Mouse (Mus musculus) gastrocnemius, postnatal 25 days (tissue): Measurements from ENCODE around the gene Becn1. TPM values are rescaled to one million over a fixed set of nuclear protein-coding genes. Genes with fewer than 3 reads are reported as not detected.

Experiments used
- DNase-seq: peaks from one replicate; pipeline ENCODE4 v3.0.0; 2022
- total RNA-seq, 2 experiments: library from RNA; stranded (reverse); gene quantifications; 1 replicate in 1 of 2; 2 replicates in 1 of 2; pipeline ENCODE4 v1.2.3; 2021

The Becn1 gene
- total RNA-seq, 2 experiments from 2014 or later: 78.2 to 79.6 TPM

DNA sequence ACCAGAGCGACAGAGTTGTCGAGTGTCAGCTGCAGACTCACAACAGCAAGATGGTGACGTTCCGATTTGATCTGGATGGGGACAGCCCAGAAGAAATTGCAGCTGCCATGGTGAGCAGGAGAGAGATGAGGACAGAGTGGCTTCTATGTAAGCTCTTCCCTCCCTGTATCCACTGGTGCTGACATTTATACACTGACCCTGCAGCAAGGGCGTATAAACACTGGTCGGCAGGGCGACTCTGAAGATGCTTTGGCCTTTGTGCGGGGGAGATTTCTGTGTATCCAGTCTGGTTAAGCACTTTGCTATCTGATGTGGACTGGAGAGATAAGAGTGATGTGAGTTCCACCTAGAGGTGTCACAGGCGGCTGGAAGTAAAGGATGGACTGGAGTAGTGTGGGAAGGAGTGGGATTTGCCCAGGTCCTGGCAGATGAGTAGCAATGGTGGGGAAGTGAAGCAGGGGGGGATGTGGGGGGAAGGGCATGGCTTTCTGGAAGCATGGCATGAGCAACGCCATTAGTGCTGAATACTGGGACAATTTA, 32.4 kb downstream of the Becn1 start:
- no peak for DNase-seq

DNA sequence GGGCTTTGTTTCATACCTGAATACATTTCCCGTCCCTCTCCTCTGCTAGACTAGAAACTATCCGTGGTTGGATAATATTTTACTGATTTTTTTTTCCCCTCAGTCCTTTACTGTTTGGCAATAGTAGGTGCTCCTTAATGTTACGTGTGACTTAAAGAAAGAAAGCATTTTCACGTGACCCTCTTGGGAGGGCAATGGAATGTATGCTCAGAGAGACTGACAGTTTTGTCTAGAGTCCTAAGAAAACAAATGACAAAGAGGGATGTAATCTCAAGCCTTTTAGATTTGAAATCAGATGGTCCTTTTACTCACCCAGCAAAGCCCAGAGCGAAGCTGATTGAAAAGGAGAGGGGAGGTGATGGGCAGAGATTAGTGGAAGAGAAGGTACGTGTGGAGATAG, 36.2 kb downstream of the Becn1 start:
- no peak for DNase-seq

DNA sequence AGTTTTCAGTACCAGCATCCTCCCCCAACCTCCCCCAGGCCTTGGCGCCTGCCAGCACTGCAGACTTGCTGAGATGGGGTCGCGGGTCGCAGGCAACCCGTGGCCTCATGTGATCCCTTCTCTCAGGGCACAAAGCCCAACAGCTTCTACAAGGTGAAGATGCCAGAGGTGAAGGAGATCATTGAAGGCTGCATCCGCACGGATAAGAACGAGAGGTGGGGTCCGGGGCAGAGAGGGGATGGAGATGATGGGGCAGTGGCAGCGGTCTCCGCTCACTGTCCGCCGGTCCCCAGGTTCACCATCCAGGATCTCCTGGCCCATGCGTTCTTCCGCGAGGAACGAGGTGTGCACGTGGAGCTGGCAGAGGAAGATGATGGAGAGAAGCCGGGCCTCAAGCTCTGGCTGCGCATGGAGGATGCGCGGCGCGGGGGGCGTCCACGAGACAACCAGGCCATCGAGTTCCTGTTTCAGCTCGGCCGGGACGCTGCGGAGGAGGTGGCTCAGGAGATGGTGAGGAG, 37.1 kb downstream of the Becn1 start:
- no peak for DNase-seq

DNA sequence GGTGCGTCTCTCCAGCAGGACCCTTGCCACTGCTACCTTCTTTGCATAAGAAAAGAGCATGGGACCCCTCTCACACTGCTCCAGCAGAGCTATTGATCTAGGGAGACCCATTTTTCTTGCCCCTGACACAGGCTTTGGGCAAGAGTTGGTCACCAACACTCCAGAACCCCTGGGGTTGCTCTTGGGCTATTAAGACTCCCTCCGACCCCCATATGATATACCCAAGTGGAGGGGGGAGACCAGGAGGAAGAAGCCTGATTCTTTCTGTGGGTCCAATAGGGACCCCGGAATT, 38.2 kb downstream of the Becn1 start:
- DNase-seq: no peak

DNA sequence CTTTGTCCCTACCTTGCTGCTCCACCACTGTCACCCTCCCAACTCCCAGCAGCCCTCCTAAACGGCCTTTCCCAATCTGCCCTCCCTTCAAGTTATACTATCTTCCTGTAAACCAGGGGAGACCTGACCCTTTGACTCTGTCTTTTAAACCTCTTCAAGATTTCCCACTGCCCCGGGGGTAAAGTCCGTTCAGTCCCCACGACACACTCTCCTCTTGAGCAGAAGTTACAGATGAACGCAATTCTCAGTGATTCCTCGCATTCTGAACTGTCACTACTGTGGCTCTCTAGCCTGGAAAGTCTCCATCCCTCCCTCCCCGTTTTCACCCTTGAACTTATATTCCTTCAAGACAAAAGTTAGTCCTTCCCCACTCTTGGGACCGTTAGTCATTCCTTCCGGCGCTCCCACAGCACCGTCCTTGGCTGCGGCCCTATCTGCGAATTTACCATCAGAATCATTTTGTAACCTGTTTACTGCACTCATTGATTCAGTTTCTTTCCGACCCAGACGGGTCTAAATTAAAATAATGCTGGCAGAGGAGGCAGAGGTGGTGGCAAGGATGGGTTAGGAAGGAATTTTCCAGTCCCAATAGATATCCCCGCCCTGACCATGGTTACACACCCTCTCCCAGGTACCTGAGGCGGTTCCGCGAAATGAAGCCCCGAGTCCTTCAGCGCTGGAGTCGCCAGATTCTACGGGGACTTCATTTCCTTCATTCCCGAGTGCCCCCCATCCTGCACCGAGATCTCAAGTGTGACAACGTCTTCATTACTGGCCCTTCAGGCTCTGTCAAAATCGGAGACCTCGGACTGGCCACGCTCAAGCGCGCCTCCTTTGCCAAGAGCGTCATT, 38.7 kb downstream of the Becn1 start:
- no peak for DNase-seq

DNA sequence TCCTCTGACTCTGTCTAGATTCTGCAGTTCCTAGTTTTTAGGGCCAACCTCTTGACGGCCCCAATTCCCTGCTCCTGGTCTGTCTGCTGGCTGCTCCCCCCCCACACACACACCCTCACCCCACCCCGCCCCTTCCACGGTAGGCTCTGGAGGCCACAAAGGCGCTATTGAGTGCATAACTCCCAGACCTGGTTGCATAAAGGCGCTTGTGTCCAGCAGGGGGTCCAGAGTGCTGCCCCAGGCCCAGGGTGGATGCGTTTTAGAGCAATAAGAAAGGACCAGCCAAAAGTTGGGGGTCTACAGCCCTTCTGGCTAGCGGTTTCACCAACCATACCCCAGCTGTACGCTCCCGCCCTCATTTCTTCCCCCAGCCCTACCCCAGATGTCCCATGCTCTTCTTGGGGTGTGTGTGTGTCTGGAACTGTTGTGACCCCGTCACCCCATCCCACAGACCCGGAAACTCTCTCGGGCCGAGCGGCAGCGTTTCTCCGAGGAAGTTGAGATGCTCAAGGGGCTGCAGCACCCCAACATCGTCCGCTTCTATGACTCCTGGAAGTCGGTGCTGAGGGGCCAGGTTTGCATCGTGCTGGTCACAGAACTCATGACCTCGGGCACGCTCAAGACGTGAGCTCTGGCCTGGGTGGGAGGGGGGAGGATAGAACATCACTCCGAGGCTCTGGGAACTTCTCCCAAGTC, 39.7 kb downstream of the Becn1 start:
- no peak for DNase-seq

DNA sequence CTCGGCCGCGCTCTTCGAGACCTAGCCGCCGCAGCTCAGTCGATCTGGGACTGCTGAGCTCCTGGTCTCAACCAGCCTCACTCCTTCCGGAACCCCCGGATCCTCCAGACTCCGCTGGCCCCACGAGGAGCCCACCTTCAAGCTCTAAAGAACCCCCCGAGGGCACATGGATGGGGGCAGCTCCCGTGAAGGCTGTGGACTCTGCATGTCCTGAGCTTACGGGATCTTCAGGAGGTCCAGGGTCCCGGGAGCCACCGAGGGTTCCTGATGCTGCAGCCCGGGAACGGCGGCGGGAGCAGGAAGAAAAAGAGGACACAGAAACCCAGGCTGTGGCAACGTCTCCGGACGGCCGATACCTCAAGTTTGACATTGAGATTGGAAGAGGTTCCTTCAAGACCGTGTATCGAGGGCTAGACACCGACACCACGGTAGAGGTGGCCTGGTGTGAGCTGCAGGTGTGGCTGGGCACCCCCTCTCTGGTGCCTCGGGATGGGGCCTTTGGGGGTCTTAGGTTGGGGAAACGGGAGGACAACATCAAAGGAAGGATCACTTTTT, 41.2 kb downstream of the Becn1 start:
- no peak for DNase-seq

DNA sequence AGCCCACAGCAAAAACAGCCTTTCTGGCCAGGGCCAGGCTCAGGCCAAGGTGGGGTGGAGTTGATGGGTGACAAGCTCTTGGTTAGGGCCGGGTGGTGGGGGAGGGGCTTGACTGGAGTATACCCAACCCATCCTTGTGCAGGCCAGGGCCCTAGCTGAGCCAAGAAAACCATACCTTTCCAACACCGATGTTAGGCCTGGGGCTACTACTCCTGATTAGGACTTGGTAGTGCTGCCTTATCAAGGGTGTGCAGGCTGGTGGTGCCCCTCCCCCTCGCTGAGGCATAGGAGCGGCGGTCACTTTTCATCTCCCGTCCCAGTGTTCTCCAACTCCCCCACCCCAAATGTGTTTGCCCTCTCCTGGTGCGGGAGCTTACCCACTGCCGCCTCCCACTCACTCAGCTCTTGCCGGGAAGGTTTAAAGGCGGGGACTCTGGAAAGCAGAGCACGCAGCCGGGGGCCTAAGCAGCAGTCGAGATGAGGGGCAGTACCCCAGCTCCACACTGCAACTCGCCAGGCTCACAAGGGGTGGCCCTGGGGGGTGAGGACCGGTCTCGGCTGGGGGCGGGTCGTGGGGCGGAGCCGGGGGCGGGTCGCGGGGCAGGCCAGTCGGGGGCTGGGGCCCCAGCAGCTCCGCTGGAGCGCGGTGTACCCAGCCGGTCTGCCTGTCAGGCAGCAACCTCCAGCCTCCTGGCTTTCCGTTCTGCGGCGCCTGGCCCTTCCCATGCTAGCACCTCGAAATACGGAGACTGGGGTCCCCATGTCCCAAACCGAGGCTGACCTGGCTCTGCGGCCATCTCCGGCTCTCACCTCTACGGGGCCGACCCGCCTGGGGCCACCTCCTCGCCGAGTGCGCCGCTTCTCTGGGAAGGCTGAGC, 41.9 kb downstream of the Becn1 start, which contains the start of gene Wnk4:
Gene Wnk4, plus strand, starts transcription at position 620 of the 878 bp plus-strand sequence.
- DNase-seq: peak; percentile 58

DNA sequence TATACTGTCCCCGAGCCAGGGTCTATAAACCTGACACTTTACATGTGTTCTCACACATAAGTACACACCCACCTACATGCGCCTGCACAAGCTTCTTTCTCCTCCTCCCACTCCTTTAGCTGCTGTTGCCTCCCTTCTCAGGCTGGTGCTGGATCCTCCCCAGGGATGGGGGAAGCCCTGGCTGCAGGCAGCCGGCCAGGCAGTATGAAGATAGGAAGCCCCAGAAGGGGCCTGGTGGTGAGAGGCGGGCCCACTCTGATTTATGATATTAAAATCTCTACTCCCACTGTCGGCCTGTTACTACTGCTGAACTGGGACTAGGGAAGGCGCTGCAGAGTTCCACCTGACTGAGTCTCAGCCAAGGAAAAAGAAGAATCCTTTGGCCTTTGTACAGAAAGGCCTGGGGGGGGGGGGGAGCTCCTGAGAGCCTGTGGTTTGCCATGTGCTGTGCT, 42.8 kb downstream of the Becn1 start:
- DNase-seq: no peak

DNA sequence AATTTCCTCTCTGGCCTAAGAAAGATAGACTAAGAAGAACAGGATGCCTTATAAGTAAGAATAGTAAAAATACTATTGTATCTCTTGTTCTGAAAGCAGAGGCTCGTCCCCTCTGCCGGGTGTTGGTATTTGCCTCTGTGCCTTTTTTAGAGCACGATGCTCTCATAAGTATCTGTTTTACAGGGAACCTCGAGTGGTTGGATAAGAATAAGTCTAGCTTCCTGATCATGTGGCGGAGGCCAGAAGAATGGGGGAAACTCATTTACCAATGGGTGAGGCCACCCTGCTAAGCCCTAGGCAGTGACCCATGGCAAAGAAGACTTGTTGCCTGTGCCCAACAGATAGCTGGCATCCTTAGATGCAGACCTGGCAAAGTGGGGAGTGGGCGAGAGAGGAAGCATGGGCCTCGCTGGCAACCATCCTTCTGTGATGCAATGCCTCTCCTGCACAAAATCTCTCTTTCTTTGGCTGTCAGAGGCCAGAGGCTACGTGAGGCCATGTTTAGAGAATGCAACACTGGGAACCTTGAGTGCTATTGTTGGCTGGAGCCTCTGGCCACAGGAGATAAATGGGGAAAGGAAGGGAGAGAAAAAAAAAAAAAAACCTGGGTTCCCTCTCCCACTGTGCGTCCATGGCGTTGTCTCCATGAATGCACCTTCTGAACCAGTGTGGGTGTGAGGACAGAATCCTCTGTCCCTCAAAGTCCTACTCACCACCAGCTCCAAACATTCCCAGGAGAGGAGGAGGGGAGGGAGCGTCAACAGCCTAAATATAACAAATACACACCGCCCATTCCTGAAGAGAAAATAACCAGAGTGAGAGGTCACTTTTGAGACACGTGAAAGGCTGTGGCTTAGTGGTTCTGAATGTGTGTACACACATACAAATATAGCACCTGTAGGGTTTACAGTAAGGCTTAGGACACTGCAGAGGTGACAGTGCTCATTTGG, 46.0 kb downstream of the Becn1 start:
- DNase-seq: no peak

DNA sequence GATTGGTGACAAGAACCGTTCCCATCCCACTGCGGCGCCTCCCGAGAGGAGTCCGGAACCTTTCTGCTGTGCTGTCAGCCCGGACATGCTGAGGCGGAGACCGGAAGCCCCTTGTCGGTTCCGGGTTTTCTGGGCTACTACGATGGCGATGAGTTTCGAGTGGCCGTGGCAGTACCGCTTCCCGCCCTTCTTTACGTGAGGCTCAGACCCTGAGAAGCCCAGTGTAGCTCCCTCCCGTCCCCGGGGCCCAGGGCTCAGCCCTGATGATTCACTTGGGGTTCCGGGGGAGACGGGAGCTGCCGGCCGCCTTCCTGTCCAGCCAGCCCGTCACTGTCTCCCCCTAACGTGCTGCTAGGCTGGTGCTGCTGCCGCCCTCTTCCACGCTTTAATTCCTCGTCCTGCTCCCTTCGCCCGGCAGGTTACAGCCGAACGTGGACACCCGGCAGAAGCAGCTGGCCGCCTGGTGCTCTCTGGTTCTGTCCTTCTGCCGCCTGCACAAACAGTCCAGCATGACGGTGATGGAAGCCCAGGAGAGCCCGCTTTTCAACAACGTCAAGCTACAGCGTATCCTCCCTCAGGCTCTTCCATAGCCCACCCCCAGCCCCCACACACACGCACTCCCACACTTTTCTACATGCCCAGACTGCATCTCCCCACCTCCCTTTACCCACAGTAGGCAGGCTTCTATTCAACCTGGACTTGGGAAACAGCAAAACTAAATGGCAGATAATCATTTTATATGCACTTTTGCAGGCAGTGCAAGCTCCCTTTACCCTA, 48.3 kb downstream of the Becn1 start, which contains the start of gene Vps25:
Gene Vps25, plus strand, starts transcription at position 95 of the 777 bp plus-strand sequence.
- peak; percentile 78 for DNase-seq

DNA sequence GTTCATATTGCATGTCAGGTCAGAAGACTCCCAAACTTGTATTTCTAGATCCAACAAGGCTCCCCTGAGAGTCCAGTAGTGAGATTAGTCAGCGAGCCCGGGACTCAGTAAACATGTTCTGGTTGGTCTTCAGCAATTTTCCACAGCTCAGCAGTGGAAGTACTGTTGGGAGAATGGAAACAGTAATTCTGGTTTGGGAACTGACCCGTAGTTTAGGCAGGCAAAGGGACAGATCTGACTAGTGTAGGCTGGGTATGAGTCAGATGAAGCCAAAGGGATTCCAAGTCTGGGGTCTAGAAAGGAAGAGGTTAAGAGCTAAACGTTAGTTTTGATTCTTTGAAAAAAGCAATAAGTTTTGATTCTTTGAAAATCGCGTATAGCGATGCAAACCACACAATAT, 49.1 kb downstream of the Becn1 start:
- DNase-seq: no peak

DNA sequence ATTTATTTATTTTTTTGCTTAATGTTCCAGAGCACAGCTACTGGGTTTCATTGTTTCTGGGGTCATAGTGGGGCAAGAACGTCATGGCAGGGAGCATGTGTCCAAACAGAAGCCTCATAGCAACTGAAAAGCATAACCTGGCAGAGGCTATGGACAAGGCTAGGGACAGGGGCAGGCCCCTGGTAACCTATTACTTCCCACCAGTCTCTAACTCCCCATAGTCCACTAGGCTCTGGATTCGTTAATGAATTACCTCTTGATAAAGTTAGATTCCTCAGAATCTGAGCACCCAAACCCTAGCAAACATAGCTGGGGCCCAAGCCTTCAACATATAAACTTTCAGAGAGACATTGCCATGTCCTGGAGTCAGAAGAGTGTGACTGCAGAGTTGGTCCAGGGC, 51.1 kb downstream of the Becn1 start:
- no peak for DNase-seq

DNA sequence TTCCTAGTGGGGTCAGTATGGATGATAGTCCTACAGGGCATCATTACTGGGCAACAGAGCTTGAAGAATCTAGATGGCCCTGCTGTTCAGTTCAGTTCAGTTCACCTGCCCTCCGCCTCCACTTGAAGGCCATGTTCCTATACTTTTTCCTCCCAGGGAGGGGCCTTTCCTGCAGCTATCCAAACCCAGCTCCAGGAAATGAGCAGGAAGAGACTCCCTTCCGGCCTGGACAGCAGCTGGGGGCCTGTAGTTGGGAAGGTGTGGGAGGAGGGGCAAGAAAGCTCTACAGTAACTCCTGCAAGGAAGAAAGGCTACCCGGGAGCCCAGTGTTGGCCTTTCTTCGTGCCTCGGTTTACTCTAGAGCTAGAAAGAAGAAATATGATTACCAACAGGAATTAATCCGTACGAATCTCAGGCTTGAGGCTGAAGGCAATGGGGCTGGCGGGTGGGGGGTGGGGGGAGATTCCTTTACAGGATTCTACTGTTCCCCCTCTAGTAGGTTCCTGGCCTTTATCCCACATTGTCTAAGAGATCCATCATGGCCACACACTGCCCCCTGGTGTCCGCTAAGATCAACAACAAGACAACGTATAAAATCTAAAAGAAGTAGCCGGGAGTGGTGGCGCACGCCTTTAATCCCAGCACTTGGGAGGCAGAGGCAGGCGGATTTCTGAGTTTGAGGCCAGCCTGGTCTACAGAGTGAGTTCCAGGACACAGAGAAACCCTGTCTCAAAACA, 53.7 kb downstream of the Becn1 start:
- DNase-seq: peak; percentile 50

DNA sequence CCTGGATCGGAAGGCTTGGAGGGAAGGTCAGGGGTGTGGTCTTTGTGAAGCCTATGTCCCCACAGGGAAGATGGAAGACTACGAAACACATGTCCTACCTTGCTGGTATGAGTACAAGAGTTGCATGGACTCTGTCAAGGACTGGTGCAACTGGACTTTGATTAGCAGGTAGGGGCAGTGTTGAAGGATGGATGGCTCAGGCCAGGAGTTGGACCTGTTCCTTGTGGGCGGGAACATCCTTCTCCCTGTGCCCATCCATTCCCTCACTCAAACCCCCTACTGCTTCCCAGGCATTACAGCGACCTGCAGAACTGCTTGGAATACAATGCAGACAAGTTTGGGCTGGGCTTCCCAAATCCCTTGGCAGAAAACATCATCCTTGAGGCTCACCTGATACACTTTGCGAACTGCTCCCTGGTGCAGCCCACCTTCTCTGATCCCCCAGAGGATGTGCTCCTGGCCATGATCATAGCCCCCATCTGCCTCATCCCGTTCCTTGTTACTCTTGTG, 54.5 kb downstream of the Becn1 start:
- no peak for DNase-seq

DNA sequence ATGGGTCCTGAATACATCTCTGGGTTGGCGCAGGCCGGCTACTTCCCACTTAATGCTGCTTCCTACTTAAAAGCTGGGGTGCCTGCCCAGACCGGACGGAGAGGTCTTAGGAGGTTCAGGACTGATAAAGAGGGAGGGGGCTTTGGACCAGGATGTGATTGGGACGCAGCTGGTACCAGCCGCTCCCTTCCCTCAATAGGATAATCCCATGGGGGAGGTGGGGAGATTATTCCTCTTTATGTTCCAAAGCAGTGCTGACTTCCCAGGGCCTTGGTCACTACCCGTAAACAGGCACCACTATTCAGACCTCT, 55.4 kb downstream of the Becn1 start:
- DNase-seq: no peak

DNA sequence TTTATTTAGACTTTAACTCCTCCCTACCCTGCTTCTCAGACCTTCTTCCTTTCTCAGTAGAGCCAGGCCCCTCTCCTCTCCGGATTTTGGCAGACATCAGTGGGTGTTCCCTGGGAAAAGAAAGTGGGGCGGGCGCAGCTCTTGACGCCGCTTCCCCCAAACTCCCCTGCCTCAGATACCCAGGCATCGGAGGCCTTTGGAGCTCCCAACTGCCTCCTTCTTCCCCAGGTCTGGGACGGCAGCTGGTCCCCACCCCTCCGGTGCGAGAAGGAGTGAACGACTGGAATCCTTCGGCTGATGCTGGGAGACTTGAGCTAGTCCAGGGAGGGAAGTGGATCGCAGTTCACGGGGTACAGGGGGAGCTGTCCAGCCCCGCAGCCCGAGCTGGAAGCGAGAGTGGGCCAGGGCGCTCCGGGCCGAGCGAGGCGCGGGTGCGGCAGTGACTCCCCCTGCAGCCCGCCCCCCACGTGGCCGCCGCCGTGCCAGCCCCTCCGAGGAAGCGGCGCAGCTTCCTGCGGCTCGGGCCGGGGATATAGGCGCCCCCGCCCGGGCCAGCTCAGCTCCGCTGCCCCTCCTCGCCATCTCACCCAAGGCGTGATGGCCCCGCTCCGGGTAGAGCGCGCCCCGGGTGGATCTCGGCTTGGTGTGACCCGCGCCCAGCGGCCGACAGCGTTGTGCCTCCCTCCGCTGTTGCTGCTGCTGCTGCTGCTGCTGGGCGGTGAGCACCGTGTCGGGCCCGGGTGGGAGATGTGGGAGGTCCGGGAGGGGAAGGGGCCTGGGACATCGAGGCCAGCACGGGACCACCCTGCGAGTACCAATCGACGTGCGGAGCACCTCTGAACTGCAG, 56.0 kb downstream of the Becn1 start, which contains the start of gene Ramp2:
Gene Ramp2, plus strand, starts transcription at position 174 of the 847 bp plus-strand sequence.
- DNase-seq: peak; percentile 78

DNA sequence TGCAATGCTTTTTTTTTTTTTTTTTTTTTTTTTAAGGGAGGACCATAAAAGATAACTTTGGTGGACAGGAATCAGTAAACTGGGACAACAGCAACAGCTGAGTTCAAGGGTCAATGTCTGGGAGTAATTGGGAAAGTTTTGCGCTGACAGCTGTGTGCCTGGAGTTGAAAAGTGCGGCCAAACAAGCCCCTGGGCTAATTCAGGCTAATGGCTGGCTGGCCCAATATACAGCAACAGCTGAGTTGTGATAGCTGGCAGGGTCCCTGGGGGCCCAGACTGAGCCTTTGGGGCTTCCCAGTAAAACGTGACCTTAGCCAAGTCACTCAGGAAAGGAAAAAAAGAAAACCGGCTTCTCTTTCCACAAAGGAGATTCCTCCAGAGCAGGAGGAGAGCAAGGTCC, 57.0 kb downstream of the Becn1 start:
- peak; percentile 74 for DNase-seq
